Mouse (Mus musculus): ENCODE data around the gene Bmp2.
A peak's percentile ranks its signal among the peaks of the same experiment; 100 is the strongest.

Gene Bmp2

DNA sequence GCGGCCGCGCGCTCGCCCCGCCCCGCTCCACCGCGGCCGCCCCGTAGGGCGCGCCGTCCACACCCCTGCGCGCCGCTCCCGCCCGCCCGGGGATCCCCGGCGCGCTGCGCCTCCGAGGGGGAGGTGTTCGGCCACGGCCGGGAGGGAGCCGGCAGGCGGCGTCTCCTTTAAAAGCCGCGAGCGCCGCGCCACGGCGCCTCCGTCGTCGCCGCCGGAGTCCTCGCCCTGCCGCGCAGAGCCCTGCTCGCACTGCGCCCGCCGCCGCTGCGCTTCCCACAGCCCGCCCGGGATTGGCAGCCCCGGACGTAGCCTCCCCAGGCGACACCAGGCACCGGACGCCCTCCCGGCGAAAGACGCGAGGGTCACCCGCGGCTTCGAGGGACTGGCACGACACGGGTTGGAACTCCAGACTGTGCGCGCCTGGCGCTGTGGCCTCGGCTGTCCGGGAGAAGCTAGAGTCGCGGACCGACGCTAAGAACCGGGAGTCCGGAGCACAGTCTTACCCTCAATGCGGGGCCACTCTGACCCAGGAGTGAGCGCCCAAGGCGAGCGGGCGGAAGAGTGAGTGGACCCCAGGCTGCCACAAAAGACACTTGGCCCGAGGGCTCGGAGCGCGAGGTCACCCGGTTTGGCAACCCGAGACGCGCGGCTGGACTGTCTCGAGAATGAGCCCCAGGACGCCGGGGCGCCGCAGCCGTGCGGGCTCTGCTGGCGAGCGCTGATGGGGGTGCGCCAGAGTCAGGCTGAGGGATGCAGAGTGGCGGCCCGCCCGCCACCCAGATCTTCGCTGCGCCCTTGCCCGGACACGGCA, at the start of gene Bmp2:
Bmp2 (plus strand) TSS at position 129 of the 811 bp plus-strand sequence.
- DNase-seq, result peak; percentile 1

DNA sequence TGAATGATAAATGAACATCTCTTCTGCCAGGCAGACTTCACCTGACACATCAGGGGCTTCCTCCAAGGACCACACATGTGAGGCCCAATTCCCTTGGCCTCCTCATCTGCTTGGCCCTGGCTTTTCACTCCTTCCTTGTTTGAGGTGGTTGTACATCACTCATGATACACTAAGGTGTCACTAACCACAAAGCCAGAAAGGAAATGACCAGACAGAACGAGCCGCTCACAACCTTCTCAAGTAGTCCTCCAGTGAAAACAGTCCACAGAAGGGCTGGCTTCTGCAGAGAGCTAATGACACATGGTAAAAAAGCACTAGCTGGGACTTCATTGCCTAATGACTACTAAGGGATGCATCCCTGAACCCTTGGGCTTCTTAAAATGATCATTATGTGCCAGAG, 46.3 kb upstream of the Bmp2 start:
- DNase-seq, result no peak

DNA sequence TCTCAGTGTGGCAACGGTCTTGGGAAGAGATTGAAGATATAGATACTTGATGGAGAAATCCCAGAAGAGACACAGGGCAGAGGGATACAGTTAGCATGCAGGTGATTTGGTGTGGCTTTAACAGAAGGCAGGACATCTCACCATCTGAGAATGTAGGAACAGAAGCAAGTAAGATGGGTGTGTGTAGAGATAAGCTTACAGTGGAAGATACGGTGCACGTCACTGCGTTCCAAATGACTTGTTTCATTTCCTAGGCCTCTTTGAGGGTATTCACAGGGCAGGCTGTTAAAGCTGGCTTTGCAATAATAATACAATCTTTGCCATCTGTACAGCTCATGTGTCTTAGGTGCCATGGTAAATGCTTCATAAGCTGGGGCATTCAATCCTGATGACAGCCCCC, 44.9 kb upstream of the Bmp2 start:
- DNase-seq, result no peak

DNA sequence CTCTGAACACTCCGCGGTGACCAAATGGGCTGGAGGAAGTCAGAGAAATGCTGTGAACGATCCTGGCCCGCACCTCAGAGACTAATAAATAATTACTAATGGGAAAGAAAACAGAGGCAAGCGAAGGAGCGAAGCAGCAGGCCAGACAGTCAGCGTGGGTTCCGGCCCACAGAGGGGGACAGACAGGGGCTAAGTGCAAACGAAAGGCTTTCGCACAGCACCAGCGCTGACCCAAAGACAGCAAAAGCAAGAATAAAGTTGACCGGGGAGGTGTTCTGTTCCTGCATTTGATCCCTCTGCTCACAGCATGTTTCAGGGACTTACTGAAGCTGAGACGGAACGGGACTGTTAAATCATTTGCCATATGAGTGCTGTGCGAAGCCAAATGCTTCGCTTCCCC, 42.8 kb upstream of the Bmp2 start:
- no peak for DNase-seq

- DNase-seq, result no peak
These were observed 40.8 kb upstream of the Bmp2 start for GRCm38 (mm10) chr2:133511011-133511779.

DNA sequence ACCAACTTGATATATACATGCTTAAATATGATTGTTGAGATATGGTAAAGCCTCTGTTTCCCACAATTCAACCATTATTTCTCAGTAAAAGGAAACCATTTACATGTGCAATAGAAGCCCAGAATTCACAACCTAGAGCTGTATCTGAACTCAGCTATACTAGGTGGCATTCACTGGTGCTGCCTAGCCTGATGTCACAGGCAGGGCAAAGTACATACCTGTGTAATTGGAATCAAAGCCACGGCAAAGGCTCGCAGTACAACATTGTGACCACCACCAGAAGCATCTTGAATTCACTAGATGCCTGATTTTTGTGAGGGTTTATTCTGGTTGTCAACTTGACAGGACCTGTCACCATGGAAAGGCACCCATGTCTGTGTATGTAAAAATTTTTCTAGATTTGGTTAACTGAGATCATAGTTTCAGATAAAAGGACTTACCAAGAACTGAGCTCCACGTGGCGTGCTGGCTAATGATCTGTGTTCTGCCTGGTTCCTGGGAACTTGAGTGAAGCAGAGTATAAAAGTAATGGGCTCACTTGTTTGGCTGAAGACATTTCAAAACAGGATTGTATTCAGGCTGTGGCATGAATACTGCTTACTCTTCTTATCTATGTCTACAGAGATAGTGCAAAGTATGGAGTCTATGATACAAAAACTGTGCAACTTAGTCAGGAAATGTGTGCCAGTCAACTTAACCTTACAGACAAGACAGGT, 35.5 kb upstream of the Bmp2 start:
- no peak for DNase-seq

DNA sequence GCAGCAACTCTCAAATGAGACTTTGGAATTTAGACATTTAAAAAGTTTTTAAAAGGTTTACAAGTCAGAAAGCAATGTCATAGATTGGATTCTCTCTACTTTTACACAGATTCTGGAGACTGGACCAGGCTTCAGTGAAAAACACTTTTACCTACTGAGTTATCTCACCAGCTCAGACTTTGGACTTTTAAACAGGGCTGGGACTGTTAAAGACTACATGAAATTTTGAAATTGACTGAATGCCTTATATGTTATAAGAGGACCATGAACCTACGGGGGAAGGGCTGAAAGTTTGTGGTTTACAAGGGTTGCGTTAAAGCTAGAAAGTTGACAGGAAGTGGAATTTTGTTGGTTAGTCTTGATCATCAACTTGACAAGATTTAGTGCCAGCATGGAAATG, 34.1 kb upstream of the Bmp2 start:
- DNase-seq, result no peak

GRCm38 (mm10) chr2:133521193-133521592, 30.8 kb upstream of the Bmp2 start:
- DNase-seq, result no peak

GRCm38 (mm10) chr2:133522121-133522520, 29.8 kb upstream of the Bmp2 start:
- no peak for DNase-seq

GRCm38 (mm10) chr2:133525621-133526181, 26.3 kb upstream of the Bmp2 start:
- DNase-seq, result no peak

- no peak for DNase-seq
These were observed 22.6 kb upstream of the Bmp2 start for GRCm38 (mm10) chr2:133529396-133529795.

GRCm38 (mm10) chr2:133533073-133533472, 18.9 kb upstream of the Bmp2 start:
- no peak for DNase-seq

- no peak for DNase-seq
These were observed 16.5 kb upstream of the Bmp2 start for GRCm38 (mm10) chr2:133535481-133535880.

DNA sequence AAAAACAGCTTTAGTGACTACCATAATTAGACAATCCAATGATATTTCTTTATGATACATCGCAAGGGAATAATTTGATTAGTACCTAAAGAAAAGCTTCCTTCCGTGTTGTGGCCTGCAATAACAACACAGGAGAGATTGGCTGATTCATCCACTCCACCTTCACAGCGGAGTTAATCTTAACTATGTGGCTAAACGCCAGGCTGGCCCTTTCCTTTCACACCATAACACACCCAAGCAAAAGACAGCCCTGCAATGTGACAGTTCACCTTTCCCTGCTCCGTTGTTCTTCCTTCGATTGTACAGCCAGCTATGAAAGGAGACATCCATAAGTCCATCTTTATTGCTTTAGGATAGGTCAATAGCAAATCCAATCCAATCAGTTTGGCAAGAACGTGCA, 15.1 kb upstream of the Bmp2 start:
- DNase-seq, result no peak

DNA sequence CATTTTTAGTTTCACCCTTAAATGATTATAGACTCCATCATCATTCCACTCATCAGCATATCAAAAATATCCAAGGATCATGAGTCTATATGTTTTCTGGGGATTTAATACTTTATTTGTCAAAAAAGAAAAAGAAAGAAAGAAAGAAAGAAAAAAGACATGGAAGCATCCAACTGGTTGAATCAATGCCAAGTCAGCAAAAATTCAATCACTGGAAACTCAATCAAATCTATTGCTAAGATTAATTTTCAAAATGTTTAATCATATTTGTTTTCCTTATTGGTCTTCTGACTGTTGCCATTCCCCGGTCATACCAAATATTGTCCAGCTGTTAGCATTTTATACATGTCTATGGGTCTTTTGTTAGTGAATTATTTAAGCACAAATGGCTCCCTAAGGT, 11.3 kb upstream of the Bmp2 start:
- no peak for DNase-seq

DNA sequence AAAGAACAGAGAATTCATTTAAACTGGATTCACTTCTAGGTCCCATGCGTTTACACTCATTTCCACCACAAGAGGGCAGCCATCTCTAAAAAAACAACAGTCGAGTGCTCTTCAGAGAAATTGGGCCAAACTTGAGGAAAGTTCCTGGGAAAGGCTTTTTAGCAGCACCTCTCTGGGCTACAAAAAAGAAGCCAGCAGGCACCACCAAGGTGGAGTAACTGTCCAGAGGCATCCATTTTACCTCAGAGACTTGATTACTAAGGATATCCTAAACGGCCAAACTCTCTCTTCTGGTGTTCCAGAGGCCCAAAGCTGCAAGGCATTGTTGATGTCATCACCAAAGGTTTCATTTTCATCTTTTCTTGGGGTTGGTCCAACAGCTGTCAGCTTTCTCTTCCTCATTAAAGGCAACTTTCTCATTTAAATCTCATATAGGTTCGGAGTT, 1.7 kb upstream of the Bmp2 start:
- peak; percentile 13 for DNase-seq

- no peak for DNase-seq
These were observed 995 bp downstream of the Bmp2 start for GRCm38 (mm10) chr2:133552842-133553465.

GRCm38 (mm10) chr2:133553911-133554285, 1.9 kb downstream of the Bmp2 start:
- no peak for DNase-seq

DNA sequence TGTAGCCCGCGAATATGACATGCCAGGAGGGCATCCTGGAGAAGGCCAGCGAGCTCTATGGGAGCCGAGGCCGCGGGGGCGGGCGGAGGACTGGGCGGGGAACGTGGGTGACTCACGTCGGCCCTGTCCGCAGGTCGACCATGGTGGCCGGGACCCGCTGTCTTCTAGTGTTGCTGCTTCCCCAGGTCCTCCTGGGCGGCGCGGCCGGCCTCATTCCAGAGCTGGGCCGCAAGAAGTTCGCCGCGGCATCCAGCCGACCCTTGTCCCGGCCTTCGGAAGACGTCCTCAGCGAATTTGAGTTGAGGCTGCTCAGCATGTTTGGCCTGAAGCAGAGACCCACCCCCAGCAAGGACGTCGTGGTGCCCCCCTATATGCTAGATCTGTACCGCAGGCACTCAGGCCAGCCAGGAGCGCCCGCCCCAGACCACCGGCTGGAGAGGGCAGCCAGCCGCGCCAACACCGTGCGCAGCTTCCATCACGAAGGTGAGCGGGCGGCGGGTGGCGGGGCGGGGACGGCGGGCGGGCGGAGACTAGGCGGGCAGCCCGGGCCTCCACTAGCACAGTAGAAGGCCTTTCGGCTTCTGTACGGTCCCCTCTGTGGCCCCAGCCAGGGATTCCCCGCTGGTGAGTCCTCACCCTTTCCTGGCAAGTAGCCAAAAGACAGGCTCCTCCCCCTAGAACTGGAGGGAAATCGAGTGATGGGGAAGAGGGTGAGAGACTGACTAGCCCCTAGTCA, 2.5 kb downstream of the Bmp2 start:
- DNase-seq, result no peak

- DNase-seq, result no peak
These were observed 12.4 kb downstream of the Bmp2 start for GRCm38 (mm10) chr2:133564248-133564886.

GRCm38 (mm10) chr2:133565424-133565823, 13.5 kb downstream of the Bmp2 start:
- DNase-seq, result no peak

Data from thymus, postnatal 25 days (tissue).